Mouse (Mus musculus) testis, postnatal 10 days (tissue): ENCODE results near the gene S100a9.
A peak's percentile ranks its signal among the peaks of the same experiment; 100 is the strongest.

Experiments
- DNase-seq: peaks from one replicate; pipeline ENCODE4 v3.0.0; 2021; ENCODE audit warnings: low spot score

Gene S100a9

GRCm38 (mm10) chr3:90695613-90696012 lies at the start of gene S100a9:
Gene S100a9, minus strand, starts transcription at chr3:90695721.
- DNase-seq: no peak

GRCm38 (mm10) chr3:90726606-90727005 lies 31.1 kb upstream of the S100a9 start, which contains the start of gene Pglyrp4:
Gene Pglyrp4, plus strand, starts transcription at chr3:90726906.
- no peak for DNase-seq

- peak; percentile 92 for DNase-seq
These were observed 14.3 kb upstream of the S100a9 start for GRCm38 (mm10) chr3:90709591-90710460.

DNA sequence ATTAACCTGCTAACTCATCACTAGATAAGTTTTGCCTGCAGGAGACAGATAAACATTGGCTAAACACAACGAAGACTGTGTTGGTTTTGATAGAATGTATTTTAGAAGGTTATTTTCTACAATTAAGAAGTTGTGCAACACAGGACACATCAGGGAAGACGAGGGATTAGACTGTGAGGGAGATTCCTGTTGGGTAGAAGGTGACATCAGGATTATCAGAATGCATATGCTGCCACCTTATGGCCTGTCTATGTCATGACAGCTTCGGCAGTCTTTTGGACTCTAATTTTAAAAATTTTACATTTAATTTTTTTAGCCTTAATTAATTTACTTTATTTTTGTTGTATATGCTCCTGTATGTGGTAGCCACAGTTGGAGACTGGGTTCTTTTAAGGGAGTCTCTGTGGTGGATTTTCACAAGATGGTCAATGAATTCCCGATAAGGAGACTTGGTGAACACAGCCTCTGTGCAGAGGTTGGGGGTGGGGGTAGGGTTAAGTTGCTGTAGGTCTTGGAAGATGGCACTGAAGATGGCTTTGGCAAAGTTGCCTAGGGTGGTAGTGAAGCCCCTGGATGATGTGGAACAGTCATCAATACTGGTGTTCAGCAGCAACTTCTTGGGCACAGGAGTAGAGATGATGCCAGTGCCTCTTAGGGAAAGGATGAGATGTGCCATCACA lies 13.1 kb upstream of the S100a9 start:
- DNase-seq: no peak

DNA sequence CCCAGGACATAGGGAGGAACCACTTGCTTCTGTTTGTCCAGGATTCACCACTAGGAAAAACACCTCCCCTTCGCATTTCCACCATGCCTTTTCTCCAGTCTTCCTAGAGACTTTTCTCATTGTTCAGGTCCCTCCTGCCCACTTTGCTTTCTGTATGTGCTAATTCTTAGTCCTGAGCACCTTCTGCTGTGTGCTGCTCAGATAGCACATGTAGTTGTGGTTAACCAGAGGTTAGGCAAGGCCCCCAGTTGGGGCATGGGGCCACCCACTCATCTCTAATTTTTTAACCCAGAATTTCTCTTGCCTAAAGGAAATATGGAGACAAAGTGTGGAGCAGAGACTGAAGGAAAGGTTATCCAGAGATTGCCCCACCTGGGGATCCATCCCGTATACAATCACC lies 6.7 kb upstream of the S100a9 start:
- DNase-seq: no peak

DNA sequence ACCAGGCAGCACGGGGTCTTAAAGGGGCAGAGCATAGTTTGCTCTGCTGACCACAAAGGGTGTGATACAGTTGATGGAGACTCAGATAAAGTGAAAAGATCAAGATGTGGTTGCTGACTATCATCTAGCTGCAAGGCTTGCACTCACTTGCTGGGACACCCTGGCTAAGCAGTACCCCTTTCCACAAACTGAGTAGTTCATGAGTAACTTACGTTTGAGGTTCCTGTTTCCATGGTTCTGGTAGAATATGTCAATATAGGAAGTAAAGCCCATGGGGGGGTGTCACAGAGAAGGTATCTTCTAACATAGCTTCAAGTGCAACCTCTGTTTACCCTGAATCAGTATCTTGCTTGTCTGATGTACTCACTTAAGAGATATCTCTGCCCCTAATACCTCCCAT lies 2.0 kb downstream of the S100a9 start:
- no peak for DNase-seq

DNA sequence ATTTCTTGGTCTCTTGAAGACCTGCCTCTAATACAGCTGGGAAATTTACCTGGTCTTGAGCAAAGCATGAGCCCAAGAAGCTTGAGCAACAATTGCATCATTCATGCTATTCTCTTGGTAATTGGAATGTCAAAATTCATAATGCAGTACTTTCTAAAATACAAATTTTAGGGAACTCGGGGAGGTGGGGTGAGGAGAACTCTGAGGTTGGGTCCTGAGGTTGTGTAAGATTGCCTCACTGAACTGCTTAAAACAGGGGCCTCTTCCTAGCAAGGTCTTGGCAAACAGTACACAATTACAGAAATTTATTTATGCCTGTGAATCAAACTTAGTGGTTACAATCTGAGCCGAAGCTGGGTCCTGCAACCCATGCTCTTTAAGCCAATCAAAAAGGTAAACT lies 8.7 kb downstream of the S100a9 start:
- DNase-seq: no peak

DNA sequence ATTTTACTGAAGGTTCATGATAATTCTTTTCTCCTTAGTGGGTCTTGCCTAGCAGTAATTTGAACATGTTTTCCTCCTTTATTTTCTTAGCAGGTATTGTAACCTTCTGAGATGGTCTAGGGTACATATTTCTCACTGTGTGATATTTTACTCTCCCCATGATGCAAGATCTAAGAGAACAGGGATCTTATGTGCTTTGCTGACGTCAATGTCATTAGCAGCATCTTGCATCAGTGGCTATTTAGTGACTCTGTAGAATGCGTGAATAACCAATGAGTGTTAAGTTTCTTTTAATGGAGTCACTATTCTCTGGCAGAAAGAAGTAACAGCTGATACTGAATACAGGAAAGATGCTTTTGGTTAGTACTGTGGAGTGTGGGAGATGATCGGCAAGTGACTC lies 11.6 kb downstream of the S100a9 start:
- no peak for DNase-seq

- no peak for DNase-seq
These were observed 16.9 kb downstream of the S100a9 start for GRCm38 (mm10) chr3:90678656-90679055.

DNA sequence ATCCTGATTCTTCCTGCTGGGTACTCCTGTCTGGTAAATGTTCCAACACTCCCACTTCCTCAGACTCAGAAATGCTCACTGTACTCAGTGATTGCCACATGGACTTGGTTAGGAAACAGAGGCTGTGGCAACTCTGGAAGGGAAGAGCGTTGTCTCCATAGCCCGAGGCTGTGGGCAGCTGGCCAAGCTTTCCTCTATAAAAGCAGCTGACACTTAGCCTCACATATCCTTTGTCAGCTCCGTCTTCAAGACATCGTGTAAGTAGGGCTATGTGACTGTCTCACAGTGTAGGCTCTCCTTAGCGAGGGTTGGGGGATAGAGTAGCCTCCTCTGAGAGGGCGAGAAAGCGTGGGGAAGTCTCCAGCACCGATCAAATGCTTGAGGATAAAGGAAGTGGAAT lies 26.7 kb downstream of the S100a9 start, which contains the start of gene S100a8:
Gene S100a8, plus strand, starts transcription at position 133 of the 400 bp plus-strand sequence.
- no peak for DNase-seq

DNA sequence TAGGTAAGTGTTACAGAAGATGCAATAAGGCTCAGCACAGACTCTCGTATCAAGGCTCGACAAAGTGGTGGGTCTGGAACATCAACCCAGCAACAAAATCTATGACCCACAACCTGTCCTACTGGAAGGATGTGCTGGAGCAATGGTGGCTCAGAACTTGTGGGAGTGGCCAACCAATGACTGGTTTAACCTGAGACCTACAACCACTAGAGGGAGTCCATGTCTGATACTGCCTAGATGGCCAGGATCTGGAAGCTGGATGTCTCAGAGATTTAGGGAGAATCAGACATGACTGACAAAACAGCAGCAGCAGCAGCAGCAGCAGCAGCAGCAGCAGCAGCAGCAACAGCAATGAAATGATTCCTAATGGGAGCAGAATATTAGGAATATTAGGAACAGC lies 31.3 kb downstream of the S100a9 start:
- no peak for DNase-seq

- DNase-seq: no peak
These were observed 36.0 kb downstream of the S100a9 start for GRCm38 (mm10) chr3:90659364-90660044.

DNA sequence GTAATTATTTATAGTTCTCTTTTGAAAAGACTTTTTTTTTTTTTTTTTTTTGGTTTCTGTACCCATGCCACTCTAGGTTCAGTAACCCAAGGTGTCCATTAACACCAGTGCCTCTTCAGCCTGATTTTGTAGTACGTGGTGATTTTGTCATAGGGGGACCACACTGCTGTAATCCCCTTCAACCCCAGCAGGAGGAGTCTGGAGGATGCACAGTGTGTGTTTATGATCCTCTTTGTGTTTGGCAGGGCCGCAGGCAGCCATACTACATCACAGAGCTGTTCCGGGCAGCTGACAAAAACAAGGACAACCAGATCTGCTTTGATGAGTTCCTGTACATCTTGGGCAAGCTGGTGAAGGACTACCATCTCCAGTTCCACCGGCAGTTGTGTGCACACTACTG lies 38.1 kb downstream of the S100a9 start:
- no peak for DNase-seq

DNA sequence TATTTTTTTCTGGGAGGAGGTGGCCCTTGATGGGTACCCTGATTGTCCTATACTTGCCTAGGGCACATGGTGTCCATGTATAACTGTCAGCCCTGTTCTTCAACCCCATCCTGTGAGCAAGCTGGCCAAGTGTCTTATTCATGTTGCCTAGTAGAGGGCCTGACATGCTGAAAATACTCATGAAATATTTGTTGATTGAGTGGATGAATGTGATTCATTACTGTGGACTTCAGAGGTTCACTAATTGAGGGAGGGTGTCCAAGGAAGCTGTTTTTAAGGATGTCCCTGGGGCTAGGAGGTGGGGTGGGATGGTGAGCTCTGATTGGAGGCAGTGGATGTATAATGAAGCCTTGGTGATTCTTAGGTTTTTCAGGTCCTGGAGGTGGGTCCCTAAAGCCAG lies 41.8 kb downstream of the S100a9 start, which contains the start of gene S100a7a:
Gene S100a7a, plus strand, starts transcription at position 301 of the 400 bp plus-strand sequence.
- DNase-seq: no peak

- peak; percentile 82 for DNase-seq
These were observed 42.5 kb downstream of the S100a9 start for GRCm38 (mm10) chr3:90652878-90653508.

DNA sequence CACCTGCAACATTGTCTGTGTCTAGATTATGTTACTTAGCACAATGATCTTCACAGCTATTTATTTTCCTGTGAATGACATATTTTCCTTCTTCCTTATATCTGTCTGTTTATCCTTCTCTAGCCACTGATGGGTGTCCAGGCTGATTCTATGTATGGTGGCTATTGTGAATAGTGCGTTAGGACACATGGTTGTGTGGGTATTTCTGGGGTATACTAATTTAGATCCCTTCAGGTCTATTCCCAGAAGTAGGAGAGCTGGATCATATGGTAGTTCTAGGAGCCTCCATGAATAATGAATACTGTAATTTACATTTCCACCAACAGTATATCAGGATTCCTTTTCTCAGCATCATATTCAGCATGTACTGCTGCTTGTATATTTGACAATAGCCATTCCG lies 45.7 kb downstream of the S100a9 start:
- no peak for DNase-seq

GRCm38 (mm10) chr3:90648981-90649380 lies 46.5 kb downstream of the S100a9 start:
- DNase-seq: no peak

DNA sequence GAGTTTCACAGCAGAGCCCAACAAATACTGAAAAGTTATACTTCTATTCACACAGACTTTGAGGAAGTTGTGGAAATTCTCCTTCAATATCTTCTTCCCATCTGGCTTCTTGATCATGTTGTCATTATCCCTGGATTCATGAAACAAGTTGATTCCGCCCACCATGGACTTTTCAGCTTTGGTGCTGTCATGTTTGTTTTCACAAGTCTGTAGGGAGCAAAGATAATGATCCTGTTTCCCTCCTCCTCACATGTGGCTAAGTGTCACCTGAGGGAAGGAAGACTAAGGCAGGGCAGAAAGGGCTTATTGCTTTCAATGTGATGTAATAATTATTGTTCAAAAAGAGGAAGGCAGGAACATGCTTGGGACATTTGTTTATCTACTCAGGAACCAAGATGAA lies 48.2 kb downstream of the S100a9 start:
- DNase-seq: no peak

GRCm38 (mm10) chr3:90644220-90644619 lies 51.3 kb downstream of the S100a9 start:
- peak; percentile 71 for DNase-seq
